Mouse (Mus musculus): Measurements from ENCODE around the gene Sema4g.

- TF ChIP-seq CTCF (IDR thresholded peaks at IDR 0.05; ENCODE audit: low read depth, low read length) (no peak), POLR2A (IDR thresholded peaks at IDR 0.05; ENCODE audit: borderline replicate concordance, low read depth, low read length) (no peak)
Measured at GRCm38 (mm10) chr19:45045236-45045635, 56.3 kb downstream of the Sema4g start.

All from bone marrow macrophage, adult 2 months (primary cell).